Mouse (Mus musculus) bone marrow, adult 2 months (tissue): ENCODE measurements around the gene Jaml. TPM values are rescaled to one million over a fixed set of nuclear protein-coding genes. Genes with fewer than 3 reads are reported as not detected.
A peak's percentile ranks its signal among the peaks of the same experiment; 100 is the strongest.

Source experiments
- H3K27ac ChIP-seq: fragments of 200-500 bp; 2 replicates; pipeline ENCODE4 v1.5.1; 2012; ENCODE audit warnings: low read depth, mild to moderate bottlenecking, control low read depth, inconsistent platforms, low read length; ENCODE audit not compliant: control insufficient read depth, poor library complexity, insufficient read depth
- H3K4me1 ChIP-seq: fragments of 200-500 bp; 2 replicates; pipeline ENCODE4 v1.6.1; 2011; ENCODE audit warnings: low read length; ENCODE audit not compliant: control insufficient read depth, insufficient read depth
- H3K4me3 ChIP-seq: fragments of 200-500 bp; replicated peaks from 2 replicates; pipeline ENCODE3; 2011; ENCODE audit warnings: mild to moderate bottlenecking, low read depth, low read length, control low read depth; ENCODE audit not compliant: control insufficient read depth
- CTCF ChIP-seq: fragments of 200-500 bp; IDR thresholded peaks from 2 replicates; pipeline ENCODE4 v1.5.1; 2011; ENCODE audit warnings: low read length, control low read depth; ENCODE audit not compliant: control insufficient read depth, insufficient read depth
- POLR2A ChIP-seq: fragments of 200-500 bp; IDR thresholded peaks from 2 replicates; pipeline ENCODE4 v1.6.1; 2011; ENCODE audit warnings: low read depth, mild to moderate bottlenecking, control low read depth, low read length, borderline replicate concordance; ENCODE audit not compliant: control insufficient read depth
- WGBS: fragments of 180-500 bp; shearing (Covaris S2); methylation state at CpG from one replicate; pipeline ENCODE4 v1.1.7; 2018; 5-methylcytosine and 5-hydroxymethylcytosine counted together
- polyA plus RNA-seq: library from polyadenylated mRNA; stranded (reverse); fragments of >200 nt; gene quantifications from 2 replicates; pipeline ENCODE4 v1.2.4, GENCODE M21; 2011; ENCODE audit warnings: low replicate concordance; ENCODE audit not compliant: missing spikeins, insufficient read depth, insufficient read length

Jaml gene
- polyA plus RNA-seq, 1 experiment = 25.9 TPM

DNA sequence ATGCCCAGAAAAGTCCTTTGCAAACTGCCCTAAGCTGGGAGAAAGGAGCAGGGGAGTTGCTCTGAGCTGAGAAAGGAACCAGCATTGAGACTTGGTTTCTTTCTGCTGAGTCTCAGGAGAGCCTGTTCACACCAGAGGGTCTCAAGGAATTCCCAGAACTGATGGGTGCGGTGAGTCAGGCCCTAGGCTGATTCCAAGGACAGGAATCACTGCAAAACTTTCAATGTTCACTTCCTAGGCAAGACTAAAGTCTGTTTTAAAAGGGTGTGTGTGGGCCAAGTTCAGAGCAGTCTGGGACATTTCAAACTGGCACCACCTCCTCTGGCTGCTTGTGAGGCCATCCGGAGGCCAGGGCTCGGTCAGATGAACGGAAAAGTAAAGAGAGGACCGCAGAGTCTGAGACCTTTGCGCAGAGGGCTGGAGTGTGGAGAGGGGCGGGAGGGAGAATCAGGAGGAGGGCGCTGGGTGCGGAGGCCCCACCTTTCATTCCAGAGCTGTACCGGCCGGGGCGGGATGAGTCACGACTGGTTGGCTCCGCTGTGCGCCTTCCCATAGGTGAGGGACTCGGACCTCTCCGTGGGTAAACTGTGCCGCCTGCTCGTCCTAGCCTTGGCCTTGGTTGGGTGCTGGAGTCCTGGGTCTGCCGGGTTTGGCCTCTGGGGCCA is 36.8 kb upstream of the Jaml start:
- H3K4me1 ChIP-seq = no peaks in the 10 kb centered on the region
- H3K27ac ChIP-seq = no peak overlapping the region
- TF ChIP-seq POLR2A = no peak
- 3% methylated on average over 20 of the region's 20 CpGs for WGBS
- H3K4me3 ChIP-seq = no peak overlapping the region

DNA sequence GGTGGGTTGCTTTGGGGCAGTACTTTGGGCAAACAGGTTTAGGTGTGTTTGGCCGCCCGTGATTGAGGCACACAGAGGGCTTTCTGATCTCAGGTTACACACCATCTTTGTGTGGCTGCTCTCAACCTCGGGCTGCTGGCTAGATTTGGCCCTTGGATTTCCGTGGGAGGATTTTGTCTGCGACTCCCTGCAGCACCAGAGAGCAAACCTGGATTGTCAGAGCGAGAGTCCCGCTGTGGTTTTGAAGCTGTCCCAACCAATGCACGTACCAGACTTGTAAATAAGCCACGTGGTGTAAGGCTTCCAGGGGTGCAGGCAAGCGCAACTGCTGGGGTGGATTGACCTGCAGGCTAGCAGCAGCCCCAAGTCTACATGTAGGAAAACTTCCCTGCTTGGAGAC is 36.0 kb upstream of the Jaml start:
- Histone ChIP-seq H3K27ac (no peak overlapping the region), H3K4me3 (no peak overlapping the region), H3K4me1 (no peaks in the 10 kb centered on the region)
- TF ChIP-seq CTCF (no peak), POLR2A (no peak)
- 3% methylated on average over 10 of the region's 10 CpGs for WGBS

DNA sequence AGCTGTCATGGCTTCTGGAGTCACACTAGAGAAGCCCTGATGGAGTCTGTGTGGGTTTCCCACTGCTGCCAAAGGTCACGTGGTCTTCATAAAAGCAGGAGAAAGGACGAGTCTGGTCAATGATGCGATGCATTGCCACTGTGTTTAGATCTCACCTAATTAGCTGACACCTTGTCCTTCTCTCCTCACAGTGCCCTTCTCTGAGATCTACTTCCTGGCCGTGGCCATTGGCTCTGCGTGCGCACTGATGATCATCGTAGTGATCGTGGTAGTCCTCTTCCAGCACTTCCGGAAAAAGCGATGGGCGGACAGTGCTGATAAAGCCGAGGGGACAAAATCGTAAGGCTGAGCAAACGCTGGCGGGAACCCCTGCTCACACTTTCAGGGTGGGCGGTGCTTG is 32.0 kb upstream of the Jaml start:
- no peaks in the 10 kb centered on the region; the same call in 1 of the 2 replicates for H3K4me1 ChIP-seq
- 78% methylated on average over 16 of the region's 16 CpGs for WGBS
- no peak overlapping the region for H3K27ac ChIP-seq
- no peak overlapping the region for H3K4me3 ChIP-seq
- TF ChIP-seq CTCF (no peak), POLR2A (no peak)

DNA sequence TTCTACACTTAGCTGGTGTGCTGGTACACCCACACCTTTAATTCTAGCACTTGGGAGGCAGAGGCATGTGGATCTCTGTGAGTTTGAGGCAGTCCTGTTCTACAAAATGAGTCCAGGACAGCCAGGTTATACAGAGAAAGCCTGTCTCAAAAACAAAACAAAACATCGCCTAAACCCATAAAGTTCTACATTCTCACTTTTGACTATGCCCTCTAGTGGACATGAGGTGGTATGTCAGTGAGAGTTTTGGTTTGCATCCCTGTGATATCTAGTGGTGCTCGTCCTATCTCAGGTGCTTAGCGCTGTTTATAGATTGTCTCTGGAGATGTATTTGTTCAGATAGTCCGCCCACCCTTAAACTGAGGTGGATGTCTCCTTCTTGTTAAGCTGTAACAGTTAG is 30.5 kb upstream of the Jaml start:
- no peaks in the 10 kb centered on the region; the same call in 1 of the 2 replicates for H3K4me1 ChIP-seq
- 15% methylated on average over 4 of the region's 4 CpGs for WGBS
- no peak overlapping the region for H3K27ac ChIP-seq
- no peak overlapping the region for H3K4me3 ChIP-seq
- no peak for TF ChIP-seq POLR2A
- peak; percentile 39 for TF ChIP-seq CTCF

DNA sequence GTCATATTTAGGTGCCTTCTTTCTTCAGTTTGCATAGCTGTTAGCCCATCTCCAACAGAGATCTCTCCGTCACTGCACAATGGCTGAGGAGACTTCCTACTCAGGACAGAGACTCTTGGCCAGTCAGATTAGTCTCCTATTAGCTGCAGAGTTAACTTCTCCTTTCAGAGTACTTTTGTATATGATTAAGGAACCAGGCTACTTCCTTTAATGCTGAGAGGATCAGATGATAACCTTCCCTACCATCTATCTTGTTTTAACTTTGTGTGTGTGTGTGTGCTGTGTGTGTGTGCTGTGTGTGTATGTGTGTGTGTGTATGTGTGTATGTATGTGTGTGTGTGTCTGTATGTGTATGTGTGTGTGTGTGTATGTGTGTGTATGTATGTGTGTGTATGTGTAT is 29.3 kb upstream of the Jaml start:
- TF ChIP-seq POLR2A = no peak
- no peak for TF ChIP-seq CTCF
- Histone ChIP-seq H3K27ac (peak overlapping the region; percentile 51; the same call in 1 of the 2 replicates), H3K4me3 (no peak overlapping the region), H3K4me1 (no peaks in the 10 kb centered on the region; the same call in 1 of the 2 replicates)
- WGBS = 5% methylated on average over 1 of the region's 1 CpGs

DNA sequence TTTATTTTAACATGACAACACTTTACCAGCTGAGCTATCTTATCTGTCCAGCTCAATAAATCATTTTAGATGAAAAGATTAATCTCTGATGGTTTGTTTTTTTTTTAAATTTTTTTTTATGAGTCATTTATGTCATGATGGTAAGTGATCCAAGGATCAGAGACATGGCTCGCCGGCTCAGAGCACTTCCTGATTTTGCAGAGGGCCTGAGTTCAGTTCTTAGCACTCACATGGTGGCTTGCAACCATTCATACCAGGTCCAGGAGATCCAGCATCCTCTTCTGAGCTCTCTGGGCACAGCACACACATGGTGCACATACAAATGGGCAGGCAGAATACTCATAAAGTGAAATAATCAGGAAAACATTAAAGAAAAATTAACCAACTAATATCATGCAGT is 28.7 kb upstream of the Jaml start:
- 70% methylated on average over 2 of the region's 2 CpGs for WGBS
- TF ChIP-seq CTCF = no peak
- Histone ChIP-seq H3K4me1 (no peaks in the 10 kb centered on the region; the same call in 1 of the 2 replicates), H3K27ac (no peak overlapping the region), H3K4me3 (no peak overlapping the region)

DNA sequence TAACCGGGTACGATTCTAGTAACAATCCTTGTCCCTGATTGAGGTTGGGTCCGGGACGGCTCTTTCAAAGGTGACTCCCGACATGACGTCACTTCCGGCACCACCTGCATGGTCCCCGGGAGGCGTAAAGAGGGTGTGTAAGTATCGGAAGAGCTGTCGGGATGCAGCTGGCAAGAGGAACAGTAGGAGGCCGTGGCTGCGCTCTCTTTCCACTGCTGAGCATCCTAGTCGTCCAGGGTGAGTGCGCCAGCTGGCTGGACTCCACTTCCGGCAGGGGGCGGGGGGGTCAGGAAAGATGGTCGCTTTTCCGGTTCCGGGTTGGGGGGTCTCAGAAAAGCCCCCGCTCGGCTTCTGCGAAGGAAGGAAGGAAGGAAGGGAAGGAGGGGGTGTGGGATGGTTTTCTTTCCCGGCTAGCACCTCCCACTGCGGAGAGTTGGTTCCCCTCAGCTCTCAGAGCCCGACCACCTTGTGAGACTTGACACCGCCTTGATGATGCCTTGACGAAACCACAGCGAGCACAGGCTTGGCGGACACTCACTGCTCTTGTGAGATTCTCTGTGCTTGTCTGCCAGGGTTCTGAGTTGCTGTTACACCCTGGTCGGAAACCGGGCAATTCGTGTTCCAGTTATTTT is 23.8 kb upstream of the Jaml start, which contains the start of gene Mpzl3:
Mpzl3 (plus strand) TSS at position 105 of the 632 bp plus-strand sequence.
- H3K4me1 ChIP-seq = no peaks in the 10 kb centered on the region; the same call in 1 of the 2 replicates
- TF ChIP-seq CTCF (no peak; the same call in 1 of the 2 replicates), POLR2A (0 out of 2 replicates have a peak, but pooled peaks have one; percentile 18)
- WGBS = 1% methylated on average over 33 of the region's 33 CpGs
- peak within 1 kb of the TSS; percentile 68 for H3K4me3 ChIP-seq
- peak within 1 kb of the TSS; percentile 62 for H3K27ac ChIP-seq

DNA sequence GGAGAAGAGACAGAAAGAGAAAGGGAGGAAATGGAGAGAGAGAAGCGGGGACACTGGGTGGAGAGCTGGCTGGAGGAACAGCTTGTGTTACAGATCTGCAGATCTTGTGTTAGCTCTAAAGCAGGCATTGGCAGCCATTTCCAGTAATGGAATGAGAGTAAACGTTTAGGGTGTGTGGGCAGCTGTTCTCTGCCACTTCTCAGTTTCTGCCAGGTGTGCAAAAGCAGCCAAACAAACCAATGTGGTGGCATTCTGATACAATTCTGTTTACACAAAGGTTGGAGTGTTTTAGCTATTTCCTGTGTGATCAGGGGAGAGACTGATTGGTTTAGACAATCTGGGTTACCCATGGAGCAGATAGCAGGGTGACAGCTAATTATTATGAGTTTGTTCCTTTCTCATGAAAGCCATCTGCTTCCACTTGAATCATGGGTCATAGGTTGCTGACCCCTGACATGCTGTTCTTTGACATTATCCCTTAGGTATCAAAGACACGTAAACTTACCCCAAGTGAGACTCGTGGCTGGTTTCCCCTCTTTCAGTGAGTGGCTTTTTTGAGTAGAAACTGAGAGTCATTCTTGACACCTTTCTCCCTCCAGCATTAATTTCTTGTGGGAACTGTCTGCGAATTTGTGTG is 20.6 kb upstream of the Jaml start:
- H3K4me1 ChIP-seq = peaks cover 4% of the 10 kb centered on the region
- TF ChIP-seq CTCF = no peak
- TF ChIP-seq POLR2A = no peak
- WGBS = 43% methylated on average over 5 of the region's 5 CpGs
- H3K4me3 ChIP-seq = no peak overlapping the region
- H3K27ac ChIP-seq = no peak overlapping the region
